Mouse (Mus musculus) liver, embryonic 16.5 days (tissue): Measurements from ENCODE around the gene Cops3. TPM values are rescaled to one million over a fixed set of nuclear protein-coding genes. Genes with fewer than 3 reads are reported as not detected.

Experiments
- ATAC-seq: fragments of 200-750 bp; cut with Nextera tagmentation; 2 replicates; pipeline ENCODE4 v1.8.0; 2017; ENCODE audit warnings: low read depth, mild to moderate bottlenecking, moderate number of reproducible peaks, moderate library complexity
- H3K27ac ChIP-seq: fragments of 300-500 bp; sonication (generic); 2 replicates; pipeline ENCODE4 v1.5.1; 2014; ENCODE audit warnings: mild to moderate bottlenecking, low read length
- H3K27me3 ChIP-seq: fragments of 300-500 bp; sonication (generic); 2 replicates; pipeline ENCODE4 v1.6.1; 2014; ENCODE audit warnings: low read depth, low read length, mixed read lengths; ENCODE audit not compliant: control insufficient read depth, insufficient read depth
- H3K36me3 ChIP-seq: fragments of 300-500 bp; sonication (generic); 2 replicates; pipeline ENCODE4 v1.6.1; 2014; ENCODE audit warnings: mild to moderate bottlenecking; ENCODE audit not compliant: control insufficient read depth, insufficient read depth
- H3K4me1 ChIP-seq: fragments of 300-500 bp; sonication (generic); 2 replicates; pipeline ENCODE4 v1.6.1; 2014; ENCODE audit warnings: low read depth, low read length, mixed read lengths; ENCODE audit not compliant: control insufficient read depth
- H3K4me2 ChIP-seq: fragments of 300-500 bp; sonication (generic); 2 replicates; pipeline ENCODE4 v1.6.1; 2014; ENCODE audit warnings: low read depth, low read length, mixed read lengths
- H3K4me3 ChIP-seq: fragments of 300-500 bp; sonication (generic); 2 replicates; pipeline ENCODE4 v1.5.1; 2014; ENCODE audit warnings: low read depth, mild to moderate bottlenecking, low read length
- H3K9ac ChIP-seq: fragments of 300-500 bp; sonication (generic); 2 replicates; pipeline ENCODE4 v1.6.1; 2014; ENCODE audit warnings: low read depth, low read length
- H3K9me3 ChIP-seq: fragments of 300-500 bp; sonication (generic); replicated peaks from 2 replicates; pipeline ENCODE4 v1.6.1; 2016; ENCODE audit warnings: low read length; ENCODE audit not compliant: control insufficient read depth
- WGBS: fragments of 180-500 bp; shearing (Covaris S2); extraction: QIAGEN DNeasy Blood & Tissue Kit; methylation state at CpG from one replicate; pipeline ENCODE4 v1.1.7; 2014; ENCODE audit not compliant: insufficient replicate concordance; 5-methylcytosine and 5-hydroxymethylcytosine counted together
- polyA plus RNA-seq: library from polyadenylated mRNA; unstranded; fragments of >200 nt; fragmentation: Nextera tagmentation; extraction: Ambion mirVana; gene quantifications from 2 replicates; pipeline ENCODE4 v1.2.1, GENCODE M21; 2015

Gene Cops3
- polyA plus RNA-seq, 1 experiment from 2014 or later: 81.3 TPM

DNA sequence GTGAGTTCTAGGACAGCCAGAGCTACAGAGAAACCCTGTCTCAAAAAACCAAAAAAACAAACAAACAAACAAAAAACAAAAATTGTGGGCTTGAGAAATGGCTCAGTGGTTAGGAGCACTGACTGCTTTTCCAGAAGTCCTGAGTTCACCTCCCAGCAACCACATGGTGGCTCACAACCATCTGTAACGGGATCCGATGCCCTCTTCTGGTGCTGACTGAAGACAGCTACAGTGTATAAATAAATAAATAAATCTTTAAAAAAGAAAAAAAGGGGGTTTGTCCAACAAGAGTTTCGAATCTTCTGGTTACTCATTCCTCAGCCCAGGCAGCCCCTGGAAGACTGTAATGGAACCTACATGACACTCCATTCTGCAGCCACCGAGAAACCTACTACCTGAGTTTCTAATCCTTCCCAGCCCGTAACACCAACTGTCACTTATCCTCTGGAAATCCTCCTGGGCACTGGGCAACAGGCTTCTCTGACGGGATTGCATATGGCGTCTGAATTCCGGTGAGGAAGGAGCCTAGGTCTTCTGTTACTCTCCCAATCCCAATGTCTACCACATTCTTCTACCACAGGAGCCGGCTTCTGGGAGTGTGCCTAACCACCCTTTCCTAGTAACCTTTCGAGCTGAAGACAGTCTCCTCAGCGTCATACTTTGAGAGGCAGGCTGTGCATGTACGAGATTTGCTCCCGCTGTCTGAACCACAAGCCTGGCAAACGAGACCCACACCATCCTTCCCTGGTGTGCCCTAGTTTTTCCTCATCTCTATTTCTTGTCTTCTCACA lies 31.3 kb downstream of the Cops3 start:
- H3K9me3 ChIP-seq: no peaks in the 10 kb centered on the region
- no peak for ATAC-seq
- H3K36me3 ChIP-seq: peaks cover 8% of the 10 kb centered on the region
- peak overlapping the region; percentile 93 for H3K4me2 ChIP-seq
- H3K4me1 ChIP-seq: peaks cover 10% of the 10 kb centered on the region
- WGBS: 63% methylated on average over 14 of the region's 14 CpGs
- H3K9ac ChIP-seq: peak overlapping the region; percentile 88; the same call in 1 of the 2 replicates
- H3K27ac ChIP-seq: peak overlapping the region; percentile 88
- no peaks in the 10 kb centered on the region for H3K27me3 ChIP-seq
- H3K4me3 ChIP-seq: peak overlapping the region; percentile 72

DNA sequence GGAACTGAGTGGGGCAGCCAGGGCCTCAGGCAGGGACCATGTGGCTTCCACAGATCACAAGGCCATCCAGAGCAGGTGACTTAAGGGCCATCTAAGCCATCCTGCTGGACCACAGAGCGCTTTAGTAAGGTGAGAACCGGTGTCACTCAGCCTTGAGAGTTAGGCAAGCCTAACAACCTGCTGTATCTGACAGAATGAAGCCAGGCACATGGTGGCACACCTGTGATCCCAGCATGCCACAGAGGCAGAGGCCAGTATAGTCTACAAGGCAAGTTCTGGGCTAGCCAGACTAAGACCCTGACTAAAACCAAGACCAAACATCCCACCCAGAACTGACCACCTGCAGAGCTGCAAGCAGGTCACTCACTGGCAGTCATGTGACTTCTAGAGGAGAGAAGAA lies 34.0 kb downstream of the Cops3 start:
- 87% methylated on average over 2 of the region's 2 CpGs for WGBS
- ATAC-seq: no peak
- H3K36me3 ChIP-seq: peaks cover 28% of the 10 kb centered on the region

DNA sequence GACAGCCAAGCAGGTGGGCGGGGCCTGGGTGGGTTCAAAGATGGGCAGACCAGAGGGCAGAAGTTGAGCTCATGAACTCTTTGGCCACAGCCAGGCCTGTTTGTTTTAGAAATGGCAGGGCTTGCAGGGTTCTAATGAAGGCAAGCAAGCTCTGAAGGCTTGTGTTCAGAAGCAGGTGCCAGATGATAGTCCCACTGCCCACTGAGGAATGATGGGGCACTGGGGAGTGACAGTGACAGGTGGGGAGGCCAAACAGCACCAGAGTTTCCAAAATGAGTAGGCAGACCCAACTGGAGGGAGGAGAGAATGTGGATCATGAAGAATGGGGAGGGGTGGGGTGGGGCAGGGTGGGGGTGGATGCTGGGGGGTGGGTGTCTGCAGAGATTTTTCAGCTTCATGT lies 34.4 kb downstream of the Cops3 start:
- H3K4me1 ChIP-seq: peaks cover 10% of the 10 kb centered on the region
- H3K4me3 ChIP-seq: no peak overlapping the region
- H3K27ac ChIP-seq: no peak overlapping the region
- peaks cover 32% of the 10 kb centered on the region for H3K36me3 ChIP-seq
- H3K27me3 ChIP-seq: no peaks in the 10 kb centered on the region
- no peak for ATAC-seq
- H3K9ac ChIP-seq: no peak overlapping the region
- 78% methylated on average over 1 of the region's 1 CpGs for WGBS
- no peaks in the 10 kb centered on the region for H3K9me3 ChIP-seq
- no peak overlapping the region for H3K4me2 ChIP-seq

More for the DNA sequence above, 34.0 kb downstream of the Cops3 start:
- Histone ChIP-seq H3K27me3 (no peaks in the 10 kb centered on the region), H3K4me2 (no peak overlapping the region), H3K4me3 (no peak overlapping the region), H3K4me1 (peaks cover 10% of the 10 kb centered on the region), H3K9me3 (no peaks in the 10 kb centered on the region), H3K27ac (no peak overlapping the region), H3K9ac (no peak overlapping the region)

DNA sequence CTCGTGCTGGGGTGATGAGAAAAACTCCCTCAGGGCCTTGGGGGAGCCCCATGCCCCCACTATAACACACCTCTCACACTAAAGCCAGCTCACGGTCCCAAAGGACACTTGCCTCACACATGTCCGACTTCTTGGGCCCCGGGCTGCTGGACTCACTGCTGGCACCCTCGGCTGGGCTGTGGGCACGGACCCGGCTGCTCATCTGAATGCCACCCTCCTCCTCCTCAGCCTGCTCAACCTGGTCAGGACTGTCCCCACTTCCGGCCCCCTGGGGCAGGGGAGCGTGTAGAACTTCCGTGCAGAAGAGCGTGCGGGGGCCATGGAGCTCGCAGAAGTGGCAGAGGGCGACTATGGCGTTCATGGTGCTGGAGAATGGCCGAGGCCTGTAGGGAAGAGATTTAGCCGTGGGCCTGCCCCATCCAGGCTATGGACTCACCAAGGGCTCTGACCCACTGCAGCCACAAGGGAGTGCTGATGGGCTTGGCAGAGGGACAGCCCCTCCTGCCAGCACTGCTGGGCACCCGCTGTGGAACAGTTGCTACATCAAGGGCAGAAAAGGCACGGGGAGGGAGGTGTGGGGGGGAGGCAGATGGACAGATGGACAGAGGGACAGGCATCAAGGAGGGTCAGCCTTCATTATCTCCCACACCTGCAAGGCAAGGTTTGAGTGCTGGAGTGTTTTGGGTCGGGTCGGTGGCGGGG lies 35.1 kb downstream of the Cops3 start:
- Histone ChIP-seq H3K27me3 (no peaks in the 10 kb centered on the region), H3K4me1 (peaks cover 10% of the 10 kb centered on the region), H3K27ac (no peak overlapping the region), H3K9me3 (no peaks in the 10 kb centered on the region), H3K36me3 (peaks cover 38% of the 10 kb centered on the region), H3K4me2 (no peak overlapping the region), H3K9ac (no peak overlapping the region), H3K4me3 (no peak overlapping the region)
- no peak for ATAC-seq
- 82% methylated on average over 22 of the region's 22 CpGs for WGBS

DNA sequence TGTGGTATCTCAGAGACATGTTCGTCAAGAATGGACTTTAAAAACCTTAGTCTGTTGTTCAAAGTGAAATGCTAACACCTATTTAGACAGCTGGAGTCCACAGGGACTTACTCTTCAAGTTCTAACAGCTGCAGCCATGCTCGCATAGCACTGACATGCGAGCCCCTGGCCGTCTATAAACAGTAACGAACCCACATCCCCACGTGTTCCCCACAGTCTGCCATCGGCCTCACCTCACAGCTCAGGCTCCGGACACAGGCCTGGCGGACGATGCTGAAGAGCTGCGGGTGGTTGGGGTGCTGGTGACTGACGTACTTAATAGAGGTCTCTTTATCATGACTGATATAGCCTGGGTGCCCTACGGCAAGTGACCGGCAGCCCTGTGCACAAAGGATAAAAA lies 36.1 kb downstream of the Cops3 start:
- no peaks in the 10 kb centered on the region for H3K9me3 ChIP-seq
- no peak for ATAC-seq
- H3K27me3 ChIP-seq: no peaks in the 10 kb centered on the region
- peaks cover 3% of the 10 kb centered on the region for H3K4me1 ChIP-seq
- no peak overlapping the region for H3K4me3 ChIP-seq
- peaks cover 49% of the 10 kb centered on the region for H3K36me3 ChIP-seq
- H3K9ac ChIP-seq: no peak overlapping the region
- no peak overlapping the region for H3K4me2 ChIP-seq
- H3K27ac ChIP-seq: no peak overlapping the region
- 81% methylated on average over 14 of the region's 14 CpGs for WGBS

DNA sequence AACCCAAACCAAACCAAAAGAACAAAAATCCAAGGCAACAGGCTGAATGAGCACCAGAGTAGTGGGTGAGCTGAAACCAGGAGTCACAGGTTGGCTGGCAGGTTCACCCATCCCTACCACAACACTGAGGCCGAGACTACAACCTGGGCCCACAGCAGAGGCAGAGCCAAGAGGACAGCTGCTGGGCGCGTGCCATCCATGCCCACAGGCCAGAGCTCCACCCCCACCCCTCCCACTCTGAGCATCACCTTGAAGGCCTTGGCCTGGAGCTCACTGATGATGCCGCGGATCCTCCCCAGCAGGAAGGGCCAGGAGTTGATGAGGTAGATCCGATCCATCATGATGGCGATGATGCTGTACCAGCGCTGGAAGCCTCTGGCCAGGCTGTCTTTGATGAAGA lies 37.8 kb downstream of the Cops3 start:
- no peaks in the 10 kb centered on the region for H3K9me3 ChIP-seq
- no peaks in the 10 kb centered on the region for H3K27me3 ChIP-seq
- no peak overlapping the region for H3K4me2 ChIP-seq
- ATAC-seq: no peak
- no peaks in the 10 kb centered on the region for H3K4me1 ChIP-seq
- H3K4me3 ChIP-seq: no peak overlapping the region
- no peak overlapping the region for H3K9ac ChIP-seq
- H3K27ac ChIP-seq: no peak overlapping the region
- 83% methylated on average over 8 of the region's 8 CpGs for WGBS
- H3K36me3 ChIP-seq: peaks cover 56% of the 10 kb centered on the region

DNA sequence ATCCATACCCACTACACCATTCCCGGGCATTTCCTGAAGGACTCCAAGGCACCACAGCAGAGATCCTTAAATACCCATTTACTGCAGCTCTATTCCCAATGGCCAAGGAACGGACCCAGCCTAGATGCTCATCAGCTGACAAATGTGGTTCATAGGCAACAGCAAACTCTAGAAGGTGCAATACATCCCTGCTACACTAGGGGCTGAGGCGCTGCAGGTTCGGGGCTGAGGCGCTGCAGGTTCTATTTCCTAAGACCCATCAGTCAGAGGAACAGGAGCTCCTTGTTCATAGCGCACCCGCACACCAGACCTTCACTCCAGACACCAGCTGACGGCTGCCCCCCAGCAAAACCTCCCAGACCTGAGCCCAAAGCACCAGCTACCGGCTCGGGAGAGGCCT lies 39.2 kb downstream of the Cops3 start:
- Histone ChIP-seq H3K27me3 (no peaks in the 10 kb centered on the region), H3K4me2 (no peak overlapping the region), H3K9me3 (no peaks in the 10 kb centered on the region), H3K27ac (no peak overlapping the region), H3K4me1 (no peaks in the 10 kb centered on the region), H3K36me3 (peaks cover 55% of the 10 kb centered on the region), H3K4me3 (no peak overlapping the region), H3K9ac (no peak overlapping the region)
- no peak for ATAC-seq
- 80% methylated on average over 10 of the region's 10 CpGs for WGBS

DNA sequence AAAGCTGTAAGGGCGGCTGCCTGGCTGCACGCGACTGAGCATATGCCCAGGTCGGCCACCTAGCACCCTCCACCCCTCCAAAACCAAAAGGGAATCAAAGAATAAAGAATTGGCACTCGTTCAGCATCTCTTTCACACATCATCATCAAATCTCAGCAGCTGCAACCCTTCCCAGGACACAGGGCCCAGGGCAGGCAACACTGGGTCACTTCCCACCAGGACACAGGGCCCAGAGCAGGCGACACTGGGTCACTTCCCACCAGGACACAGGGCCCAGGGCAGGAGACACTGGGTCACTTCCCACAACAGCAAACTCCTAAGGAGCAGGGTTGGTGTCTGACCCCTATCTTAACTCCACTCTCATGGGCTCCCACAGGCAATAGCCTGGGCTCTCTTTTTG lies 46.2 kb downstream of the Cops3 start:
- H3K36me3 ChIP-seq: peaks cover 22% of the 10 kb centered on the region

DNA sequence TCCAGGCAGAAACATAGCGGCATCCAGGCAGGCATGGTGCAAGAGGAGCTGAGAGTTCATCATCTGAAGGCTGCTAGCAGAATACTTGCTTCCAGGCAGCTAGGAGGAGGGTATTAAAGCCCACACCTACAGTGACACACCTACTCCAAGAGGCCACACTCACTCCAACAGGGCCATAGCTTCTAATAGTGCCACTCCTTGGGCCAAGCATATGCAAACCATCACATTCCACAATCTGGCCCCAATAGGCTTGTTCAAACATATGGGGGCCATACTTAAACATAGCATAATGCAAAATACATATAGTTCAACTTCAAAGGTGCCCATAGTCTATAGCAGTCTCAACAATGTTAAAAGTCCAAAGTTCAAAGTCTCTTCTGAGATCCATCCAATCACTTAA lies 50.3 kb downstream of the Cops3 start:
- peaks cover 11% of the 10 kb centered on the region for H3K36me3 ChIP-seq
- no peak for ATAC-seq
- H3K4me2 ChIP-seq: no peak overlapping the region
- no peak overlapping the region for H3K27ac ChIP-seq
- H3K4me1 ChIP-seq: peaks cover 5% of the 10 kb centered on the region
- WGBS: 76% methylated on average over 1 of the region's 1 CpGs
- no peaks in the 10 kb centered on the region for H3K27me3 ChIP-seq
- H3K9me3 ChIP-seq: no peaks in the 10 kb centered on the region
- no peak overlapping the region for H3K4me3 ChIP-seq
- no peak overlapping the region for H3K9ac ChIP-seq

More for the DNA sequence above, 46.2 kb downstream of the Cops3 start:
- Histone ChIP-seq H3K9ac (no peak overlapping the region), H3K27me3 (no peaks in the 10 kb centered on the region), H3K4me1 (no peaks in the 10 kb centered on the region), H3K4me2 (no peak overlapping the region), H3K27ac (no peak overlapping the region), H3K4me3 (no peak overlapping the region), H3K9me3 (no peaks in the 10 kb centered on the region)
- ATAC-seq: no peak
- WGBS: 81% methylated on average over 6 of the region's 6 CpGs
